In the genomic region with DNA sequence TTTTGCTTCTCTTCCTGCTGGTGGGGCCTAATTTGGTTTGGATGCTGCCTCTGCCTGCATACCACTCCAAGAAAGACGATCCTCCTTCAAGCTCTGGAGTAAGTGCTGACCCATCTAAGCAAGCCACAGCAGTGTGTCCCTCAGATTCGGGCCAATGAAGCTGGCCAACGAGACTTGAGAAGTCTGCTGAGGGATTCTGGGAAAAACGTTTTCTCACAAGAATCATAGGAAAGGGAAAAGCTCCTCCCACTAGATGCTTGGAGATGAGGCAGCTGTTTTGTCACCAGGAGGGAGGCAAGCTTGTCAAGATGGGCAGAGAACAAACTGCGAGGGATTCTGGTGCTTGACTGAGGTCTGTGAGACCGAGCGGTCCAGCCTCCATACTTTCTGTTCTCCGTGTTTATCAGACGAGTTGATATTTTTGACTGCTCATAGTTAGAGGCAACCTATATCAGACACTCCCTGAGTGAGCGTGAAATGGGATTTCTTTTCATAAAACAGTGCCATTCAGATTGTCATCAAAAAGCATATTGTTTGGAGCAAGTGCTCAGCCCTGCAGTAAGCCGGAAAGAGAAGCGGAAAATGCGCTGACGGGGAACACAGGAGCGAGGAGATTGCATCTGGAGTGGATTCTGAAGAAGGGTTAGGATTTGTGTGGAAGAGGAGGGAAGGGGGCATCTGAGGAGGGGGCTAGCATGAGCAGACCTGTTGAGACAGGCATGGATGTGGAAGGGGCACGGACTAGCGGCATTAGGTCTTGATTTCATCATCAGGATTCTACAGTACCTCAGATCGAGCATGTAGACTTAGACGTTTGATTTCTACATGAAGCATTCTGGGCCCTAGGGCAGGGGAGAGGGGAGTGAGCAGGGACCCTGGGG, we compare ENCODE assay signal across 10 mouse cellular contexts. TPM values are rescaled to one million over a fixed set of nuclear protein-coding genes. Genes with fewer than 3 reads are reported as not detected.
DNase-seq lines count a peak whose midpoint lies in the region; ATAC-seq lines count a peak whose summit lies in the region.
"Had no signal": no experiment of that assay in that cellular context is flagged by ENCODE, and none has a peak within 500 bp of the region (broad histone marks: within the 10 kb centered on the region; RNA-seq: fewer than 3 reads in every experiment).

No protein-coding gene starts in this region.

- DNase-seq in kidney, postnatal 36 days = no peak
- DNase-seq in heart, adult 18-20 months = peak; percentile 76 to 84
- DNase-seq in cerebellum, adult 18-20 months = no peak
- DNase-seq in yolk sac, embryonic 10.5 days (ENCODE audit: low spot score) = no peak
- DNase-seq in retina, postnatal 1 day = no peak
- DNase-seq: cerebellum, adult 9-11 months; thymus, postnatal 36 days had no signal

- H3K4me3 ChIP-seq in kidney, embryonic 15.5 days (replicated peaks) = no peak overlapping the region
- no peak overlapping the region for H3K4me3 ChIP-seq in hindbrain, embryonic 15.5 days
- no peak overlapping the region for H3K4me3 ChIP-seq in neural tube, embryonic 13.5 days

- no peaks in the 10 kb centered on the region for H3K27me3 ChIP-seq in kidney, embryonic 15.5 days
- no peaks in the 10 kb centered on the region for H3K27me3 ChIP-seq in hindbrain, embryonic 15.5 days
- no peaks in the 10 kb centered on the region for H3K27me3 ChIP-seq in neural tube, embryonic 13.5 days

- H3K4me2 ChIP-seq in kidney, embryonic 15.5 days = no peak overlapping the region
- H3K4me2 ChIP-seq in hindbrain, embryonic 15.5 days = no peak overlapping the region
- no peak overlapping the region for H3K4me2 ChIP-seq in neural tube, embryonic 13.5 days

- WGBS in kidney, embryonic 15.5 days = 65% methylated on average over 19 of the region's 19 CpGs
- 46% methylated on average over 19 of the region's 19 CpGs for WGBS in hindbrain, embryonic 15.5 days
- 55% methylated on average over 19 of the region's 19 CpGs for WGBS in neural tube, embryonic 13.5 days

- H3K36me3 ChIP-seq in kidney, embryonic 15.5 days = no peaks in the 10 kb centered on the region
- H3K36me3 ChIP-seq in hindbrain, embryonic 15.5 days = no peaks in the 10 kb centered on the region
- no peaks in the 10 kb centered on the region for H3K36me3 ChIP-seq in neural tube, embryonic 13.5 days

- H3K4me1 ChIP-seq in kidney, embryonic 15.5 days = peaks cover 63% of the 10 kb centered on the region
- H3K4me1 ChIP-seq in hindbrain, embryonic 15.5 days (replicated peaks) = peaks cover 100% of the 10 kb centered on the region
- peaks cover 100% of the 10 kb centered on the region for H3K4me1 ChIP-seq in neural tube, embryonic 13.5 days (replicated peaks)

- H3K27ac ChIP-seq in kidney, embryonic 15.5 days = peak overlapping the region; percentile 16; the same call in 1 of the 2 replicates
- H3K27ac ChIP-seq in hindbrain, embryonic 15.5 days (replicated peaks) = peak overlapping the region; percentile 13
- H3K27ac ChIP-seq in neural tube, embryonic 13.5 days (replicated peaks) = peak overlapping the region; percentile 23

- no peak overlapping the region for H3K9ac ChIP-seq in kidney, embryonic 15.5 days
- no peak overlapping the region for H3K9ac ChIP-seq in hindbrain, embryonic 15.5 days
- H3K9ac ChIP-seq in neural tube, embryonic 13.5 days = no peak overlapping the region; the same call in 1 of the 2 replicates

- no peaks in the 10 kb centered on the region for H3K9me3 ChIP-seq in kidney, embryonic 15.5 days (replicated peaks)
- no peaks in the 10 kb centered on the region for H3K9me3 ChIP-seq in hindbrain, embryonic 15.5 days
- H3K9me3 ChIP-seq in neural tube, embryonic 13.5 days = no peaks in the 10 kb centered on the region

- no peak for ATAC-seq in kidney, embryonic 15.5 days (replicated peaks; ENCODE audit: low FRiP score)
- ATAC-seq in hindbrain, embryonic 15.5 days (ENCODE audit: low FRiP score, low read depth) = no peak
- no peak for ATAC-seq in neural tube, embryonic 13.5 days (ENCODE audit: low read depth)

RNA-seq across cellular contexts. Expression of gene Igsf3, which starts 17.0 kb away (rescaled TPM):
- polyA plus RNA-seq in kidney, embryonic 15.5 days (2015; fragmentation: Nextera tagmentation; extraction: Ambion mirVana) = 24.3 and 25.4 TPM in 2 replicates
- 10 to 100 TPM; 10.5 to 10.6 TPM for total RNA-seq in heart, adult 18-20 months (2021)
- 80.2 and 90.6 TPM in 2 replicates for polyA plus RNA-seq in hindbrain, embryonic 15.5 days (2015; fragmentation: Nextera tagmentation; extraction: Ambion mirVana)
- 76.9 and 80.0 TPM in 2 replicates for polyA plus RNA-seq in neural tube, embryonic 13.5 days (2015; fragmentation: Nextera tagmentation; extraction: Ambion mirVana)

Comparison
In these comparisons a context has a peak if more than half of its experiments do, and no peak if none do; other contexts are left out.
1. DNase-seq: peak in heart, adult 18-20 months (2 of 2); none in kidney, postnatal 36 days (0 of 2), cerebellum, adult 18-20 months (0 of 2), yolk sac, embryonic 10.5 days (single experiment) and retina, postnatal 1 day (single experiment).
2. Peak in every context shown above with its lines, with median percentiles within 50 percentile points of each other: H3K27ac ChIP-seq.